Mouse (Mus musculus) erythroblast, embryonic 14.5 days (primary cell): ENCODE data around the gene Klhdc9.

ENCODE experiments used
- GATA1 ChIP-seq: IDR thresholded peaks from 2 replicates; pipeline ENCODE4 v1.6.1; 2012; ENCODE audit warnings: low read length, inconsistent platforms, mixed read lengths
- TAL1 ChIP-seq: IDR thresholded peaks from 3 replicates; pipeline ENCODE4 v1.6.1; 2012; ENCODE audit warnings: low read length, inconsistent platforms, mixed read lengths

DNA sequence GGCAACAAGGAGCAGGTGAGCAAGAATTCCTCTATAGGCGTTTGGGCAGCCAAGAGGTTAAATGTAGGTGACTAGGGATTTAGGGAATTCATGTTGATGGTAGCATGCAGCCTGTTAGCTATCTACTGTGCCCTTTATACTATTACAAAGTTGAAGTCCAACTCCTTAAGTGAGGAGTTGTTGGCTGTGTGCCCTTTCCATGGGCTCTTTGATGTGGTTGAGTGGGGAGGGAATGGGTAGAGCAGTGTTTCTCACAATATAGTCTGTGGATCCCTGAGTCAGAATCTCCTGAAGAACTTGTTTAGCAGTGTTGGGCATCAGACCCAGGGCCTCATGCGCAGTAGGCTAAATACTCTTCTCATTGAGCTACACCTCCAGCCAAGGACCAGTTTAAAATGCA, 3.8 kb downstream of the Klhdc9 start:
- no peak for TF ChIP-seq GATA1
- TF ChIP-seq TAL1: no peak
